Mouse (Mus musculus) embryonic facial prominence, embryonic 11.5 days (tissue): ENCODE measurements around the gene Trip4. TPM values are rescaled to one million over a fixed set of nuclear protein-coding genes. Genes with fewer than 3 reads are reported as not detected.

Experiments
- ATAC-seq: fragments of 200-750 bp; cut with Nextera tagmentation; replicated peaks from 2 replicates; pipeline ENCODE4 v1.8.0; 2017; ENCODE audit warnings: low read depth; ENCODE audit not compliant: insufficient number of reproducible peaks, low FRiP score, low TSS enrichment
- DNase-seq: peaks from one replicate; pipeline ENCODE4 v3.0.0-alpha.2; 2015; ENCODE audit warnings: low spot score
- H3K27ac ChIP-seq: fragments of 300-500 bp; sonication (generic); replicated peaks from 2 replicates; pipeline ENCODE4 v1.5.1; 2014; ENCODE audit warnings: mild to moderate bottlenecking, low read depth, low read length, control low read depth
- H3K27me3 ChIP-seq: fragments of 300-500 bp; sonication (generic); 2 replicates; pipeline ENCODE4 v1.6.1; 2014; ENCODE audit warnings: mild to moderate bottlenecking, low read length, moderate library complexity, mixed read lengths; ENCODE audit not compliant: control insufficient read depth, insufficient read depth
- H3K36me3 ChIP-seq: fragments of 300-500 bp; sonication (generic); replicated peaks from 2 replicates; pipeline ENCODE4 v1.6.1; 2014; ENCODE audit warnings: low read depth, mild to moderate bottlenecking, low read length, moderate library complexity, mixed read lengths; ENCODE audit not compliant: control insufficient read depth, insufficient read depth
- H3K4me1 ChIP-seq: fragments of 300-500 bp; sonication (generic); 2 replicates; pipeline ENCODE4 v1.6.1; 2014; ENCODE audit warnings: low read length, mixed read lengths; ENCODE audit not compliant: control insufficient read depth, insufficient read depth
- H3K4me2 ChIP-seq: fragments of 300-500 bp; sonication (generic); 2 replicates; pipeline ENCODE4 v1.6.1; 2014; ENCODE audit warnings: low read depth, mild to moderate bottlenecking, control low read depth, low read length, moderate library complexity
- H3K4me3 ChIP-seq: fragments of 300-500 bp; sonication (generic); 2 replicates; pipeline ENCODE4 v1.5.1; 2014; ENCODE audit warnings: low read depth, low read length, control low read depth
- H3K9ac ChIP-seq: fragments of 300-500 bp; sonication (generic); replicated peaks from 2 replicates; pipeline ENCODE4 v1.6.1; 2014; ENCODE audit warnings: mild to moderate bottlenecking, control low read depth, low read length
- H3K9me3 ChIP-seq: fragments of 300-500 bp; sonication (generic); replicated peaks from 2 replicates; pipeline ENCODE4 v1.6.1; 2016; ENCODE audit warnings: mild to moderate bottlenecking, low read length, inconsistent platforms, mixed read lengths; ENCODE audit not compliant: control insufficient read depth
- WGBS: fragments of 180-500 bp; shearing (Covaris S2); extraction: QIAGEN DNeasy Blood & Tissue Kit; methylation state at CpG from one replicate; pipeline ENCODE4 v1.1.7; 2014; 5-methylcytosine and 5-hydroxymethylcytosine counted together
- polyA plus RNA-seq: library from polyadenylated mRNA; unstranded; fragments of >200 nt; fragmentation: Nextera tagmentation; extraction: Ambion mirVana; gene quantifications from 2 replicates; pipeline ENCODE4 v1.2.1, GENCODE M21; 2014

Gene Trip4
- polyA plus RNA-seq, 1 experiment from 2014 or later: 45.5 TPM

DNA sequence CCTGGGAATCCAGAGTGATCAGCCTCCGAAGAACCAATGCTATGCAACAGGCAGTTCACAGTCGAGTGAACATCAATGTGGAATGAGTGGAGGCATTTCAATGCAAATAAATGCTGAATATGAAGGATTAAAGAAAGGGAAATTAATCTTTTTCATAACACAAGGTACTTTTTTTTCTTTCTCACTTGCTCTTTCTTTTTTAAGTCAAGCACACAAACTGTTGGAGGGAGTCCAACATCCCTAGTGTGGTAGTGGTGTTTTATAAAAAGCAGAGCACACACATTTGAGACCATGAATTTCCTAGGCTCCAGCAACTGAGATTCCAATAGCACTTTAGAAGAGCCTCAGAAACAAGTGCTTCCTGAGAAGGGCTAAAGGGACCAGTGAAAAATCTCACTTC is 76.6 kb downstream of the Trip4 start:
- Histone ChIP-seq H3K9ac (no peak overlapping the region), H3K9me3 (no peaks in the 10 kb centered on the region), H3K4me1 (no peaks in the 10 kb centered on the region), H3K36me3 (no peaks in the 10 kb centered on the region), H3K4me3 (no peak overlapping the region), H3K4me2 (no peak overlapping the region), H3K27ac (no peak overlapping the region), H3K27me3 (no peaks in the 10 kb centered on the region)
- DNase-seq (no peak), ATAC-seq (no peak)
- WGBS: 65% methylated on average over 2 of the region's 2 CpGs

DNA sequence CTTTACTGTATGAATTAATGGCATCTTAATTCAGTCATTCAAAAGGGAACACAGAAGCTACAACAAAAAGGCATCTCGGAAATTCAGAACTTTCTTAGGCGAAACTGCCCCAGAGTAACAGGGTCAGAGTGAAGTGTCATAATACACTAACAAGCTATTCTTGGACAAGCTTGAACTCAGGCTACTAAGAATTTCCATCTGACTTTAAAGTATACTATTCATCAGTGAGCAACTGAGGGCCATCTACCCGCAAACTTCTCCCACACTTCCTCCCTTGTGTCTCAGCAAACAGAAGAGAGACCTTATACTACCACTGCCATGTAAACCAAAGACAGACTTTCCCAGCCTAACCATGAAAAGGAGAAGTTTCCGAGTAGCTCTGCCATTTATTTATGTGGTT is 77.4 kb downstream of the Trip4 start:
- no peaks in the 10 kb centered on the region for H3K36me3 ChIP-seq
- no peak overlapping the region for H3K4me3 ChIP-seq
- H3K9me3 ChIP-seq: no peaks in the 10 kb centered on the region
- no peak overlapping the region for H3K27ac ChIP-seq
- peaks cover under 1% of the 10 kb centered on the region; the same call in 1 of the 2 replicates for H3K4me1 ChIP-seq
- ATAC-seq (no peak), DNase-seq (no peak)
- 73% methylated on average over 4 of the region's 4 CpGs for whole genome bisulfite sequencing
- no peak overlapping the region for H3K4me2 ChIP-seq
- H3K9ac ChIP-seq: no peak overlapping the region
- H3K27me3 ChIP-seq: no peaks in the 10 kb centered on the region

DNA sequence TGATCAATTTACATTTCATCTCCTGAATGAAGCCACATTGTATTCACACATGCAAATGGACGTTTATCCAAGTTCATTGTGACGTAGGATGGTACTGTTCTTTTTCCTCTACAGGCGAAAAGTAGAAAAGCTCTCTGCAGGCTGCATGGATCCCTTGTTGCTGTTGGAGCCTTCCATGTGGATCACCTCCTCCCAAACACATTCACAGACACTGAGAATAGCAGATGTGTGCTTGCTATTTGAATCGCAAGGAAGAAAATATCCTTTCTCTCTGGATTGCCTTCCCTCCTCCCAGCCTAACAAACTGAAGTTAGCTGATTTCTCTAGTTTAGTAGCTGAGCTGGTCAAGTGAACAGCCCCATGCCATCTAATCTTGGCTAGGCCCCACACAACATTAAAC is 78.3 kb downstream of the Trip4 start:
- no peak overlapping the region for H3K9ac ChIP-seq
- no peak overlapping the region for H3K27ac ChIP-seq
- no peaks in the 10 kb centered on the region for H3K9me3 ChIP-seq
- H3K27me3 ChIP-seq: no peaks in the 10 kb centered on the region
- peaks cover 5% of the 10 kb centered on the region; the same call in 1 of the 2 replicates for H3K4me1 ChIP-seq
- no peak for DNase-seq
- H3K4me2 ChIP-seq: no peak overlapping the region
- H3K4me3 ChIP-seq: no peak overlapping the region
- no peak for ATAC-seq
- whole genome bisulfite sequencing: 73% methylated on average over 4 of the region's 4 CpGs
- no peaks in the 10 kb centered on the region for H3K36me3 ChIP-seq

DNA sequence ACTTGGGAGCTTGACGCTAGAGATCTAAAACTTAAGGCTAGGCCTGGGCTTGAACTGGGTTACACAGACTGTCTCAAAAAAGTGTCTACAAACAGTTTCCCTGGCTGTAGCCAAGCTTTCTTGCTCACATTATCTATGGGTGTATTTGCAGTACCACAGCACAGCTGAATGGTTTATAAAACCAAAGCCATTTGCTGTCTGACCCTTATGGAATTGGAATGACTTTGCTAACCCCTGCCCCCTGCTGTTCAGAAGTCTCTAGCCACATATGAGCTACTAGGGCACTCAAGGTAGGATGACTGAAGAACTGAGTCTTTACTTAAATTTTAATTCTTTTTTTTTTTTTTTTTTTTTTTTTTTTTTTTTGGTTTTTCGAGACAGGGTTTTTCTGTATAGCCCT is 79.2 kb downstream of the Trip4 start:
- H3K4me1 ChIP-seq: peaks cover 5% of the 10 kb centered on the region; the same call in 1 of the 2 replicates
- 84% methylated on average over 1 of the region's 2 CpGs for WGBS
- no peak for ATAC-seq

DNA sequence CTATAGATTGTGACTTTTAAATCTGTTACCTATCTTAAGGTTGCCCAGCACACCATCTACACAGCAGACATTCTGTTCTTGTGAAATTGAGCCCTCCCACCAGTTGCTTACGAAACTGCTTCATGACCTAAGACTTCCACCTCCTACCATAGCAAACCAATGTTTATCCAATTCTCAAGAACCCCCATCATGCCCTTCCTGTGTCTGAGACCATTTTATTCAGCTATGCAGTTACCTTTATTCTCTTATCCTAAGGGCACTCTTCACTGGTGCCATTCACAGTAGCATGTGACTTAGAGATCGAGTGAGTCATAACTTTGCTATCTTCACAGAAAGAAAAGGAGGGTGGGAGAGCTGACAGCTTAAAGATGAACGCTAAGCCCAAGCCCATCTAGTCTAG is 80.1 kb downstream of the Trip4 start:
- Histone ChIP-seq H3K36me3 (no peaks in the 10 kb centered on the region), H3K9ac (no peak overlapping the region), H3K4me1 (peaks cover 7% of the 10 kb centered on the region; the same call in 1 of the 2 replicates), H3K27ac (no peak overlapping the region), H3K27me3 (no peaks in the 10 kb centered on the region), H3K4me3 (no peak overlapping the region; the same call in 1 of the 2 replicates), H3K4me2 (peak overlapping the region; percentile 51; the same call in 1 of the 2 replicates), H3K9me3 (no peaks in the 10 kb centered on the region)
- WGBS: 52% methylated on average over 3 of the region's 3 CpGs
- DNase-seq (peak; percentile 10), ATAC-seq (no peak)

More for the DNA sequence above, 79.2 kb downstream of the Trip4 start:
- Histone ChIP-seq H3K4me3 (no peak overlapping the region), H3K9me3 (no peaks in the 10 kb centered on the region), H3K9ac (no peak overlapping the region), H3K36me3 (no peaks in the 10 kb centered on the region), H3K4me2 (no peak overlapping the region), H3K27me3 (no peaks in the 10 kb centered on the region), H3K27ac (no peak overlapping the region)
- peak; percentile 68 for DNase-seq

DNA sequence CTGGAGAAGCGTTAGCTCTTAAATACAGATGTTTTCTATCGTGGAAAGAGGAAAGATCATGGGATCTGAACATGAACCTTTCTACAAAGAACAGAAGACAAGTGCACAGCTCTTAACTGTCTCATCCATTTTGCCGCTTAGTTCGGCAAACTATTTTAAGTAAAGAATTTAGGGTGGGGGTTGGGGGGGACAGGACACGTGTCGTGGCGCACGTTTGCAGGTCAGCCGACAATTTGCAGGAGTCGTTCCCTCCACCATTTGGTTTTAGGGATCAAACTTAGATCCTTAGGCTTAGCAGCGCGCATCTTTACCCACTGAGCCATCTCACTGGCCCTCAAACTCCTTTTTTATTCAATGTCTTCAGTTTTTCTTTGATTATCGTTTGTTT is 80.6 kb downstream of the Trip4 start:
- Histone ChIP-seq H3K4me1 (peaks cover 7% of the 10 kb centered on the region; the same call in 1 of the 2 replicates), H3K27ac (no peak overlapping the region), H3K9ac (peak overlapping the region; percentile 98), H3K9me3 (no peaks in the 10 kb centered on the region), H3K27me3 (no peaks in the 10 kb centered on the region), H3K4me2 (peak overlapping the region; percentile 51), H3K36me3 (no peaks in the 10 kb centered on the region), H3K4me3 (peak overlapping the region; percentile 89)
- ATAC-seq (no peak), DNase-seq (no peak)
- 3% methylated on average over 13 of the region's 13 CpGs for WGBS

DNA sequence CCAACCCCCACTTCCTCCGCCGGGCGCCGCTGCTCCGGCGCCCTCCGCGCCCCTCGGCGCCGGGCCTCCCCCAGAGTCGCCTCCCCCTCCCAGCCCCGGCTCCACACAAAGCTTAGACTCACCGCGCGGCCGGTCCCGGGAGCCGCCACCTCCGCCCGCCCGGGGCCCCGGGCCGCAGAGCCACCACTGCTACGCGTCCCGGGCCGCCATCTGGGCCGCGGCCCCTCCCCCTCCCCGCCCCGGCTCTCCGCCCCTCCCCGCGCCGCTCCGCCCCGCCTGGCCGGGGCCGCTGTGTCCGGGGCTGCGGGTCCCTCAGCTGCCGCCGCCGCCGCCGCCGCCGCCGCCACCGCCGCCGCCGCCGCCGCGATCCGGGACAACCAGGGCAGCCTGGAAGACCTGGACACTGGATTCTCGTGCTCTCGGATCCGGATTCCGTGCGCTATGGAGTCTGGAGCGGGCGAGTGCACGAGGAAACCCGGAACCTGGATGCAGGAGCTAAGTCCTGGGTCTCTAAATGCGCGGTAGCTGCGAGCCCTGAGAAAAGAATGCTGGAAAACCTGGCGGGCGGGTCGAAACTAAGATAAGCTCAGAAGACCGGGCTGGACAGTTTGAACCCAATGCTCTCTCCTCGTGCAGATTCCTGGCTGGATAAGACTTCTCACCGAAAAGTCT is 81.1 kb downstream of the Trip4 start, which contains the start of gene Zfp609:
Zfp609 (minus strand) TSS at position 221 of the 672 bp plus-strand sequence.
- ATAC-seq: peak; percentile 82
- DNase-seq: peak; percentile 99
- peak within 1 kb of the TSS; percentile 99 for H3K27ac ChIP-seq
- H3K27me3 ChIP-seq: no peaks in the 10 kb centered on the region
- H3K4me2 ChIP-seq: peak within 1 kb of the TSS; percentile 76
- H3K36me3 ChIP-seq: no peaks in the 10 kb centered on the region
- no peaks in the 10 kb centered on the region for H3K9me3 ChIP-seq
- peak within 1 kb of the TSS; percentile 98 for H3K9ac ChIP-seq
- peak within 1 kb of the TSS; percentile 89 for H3K4me3 ChIP-seq
- peaks cover 7% of the 10 kb centered on the region; the same call in 1 of the 2 replicates for H3K4me1 ChIP-seq
- under 1% methylated on average over 34 of the region's 76 CpGs for WGBS

DNA sequence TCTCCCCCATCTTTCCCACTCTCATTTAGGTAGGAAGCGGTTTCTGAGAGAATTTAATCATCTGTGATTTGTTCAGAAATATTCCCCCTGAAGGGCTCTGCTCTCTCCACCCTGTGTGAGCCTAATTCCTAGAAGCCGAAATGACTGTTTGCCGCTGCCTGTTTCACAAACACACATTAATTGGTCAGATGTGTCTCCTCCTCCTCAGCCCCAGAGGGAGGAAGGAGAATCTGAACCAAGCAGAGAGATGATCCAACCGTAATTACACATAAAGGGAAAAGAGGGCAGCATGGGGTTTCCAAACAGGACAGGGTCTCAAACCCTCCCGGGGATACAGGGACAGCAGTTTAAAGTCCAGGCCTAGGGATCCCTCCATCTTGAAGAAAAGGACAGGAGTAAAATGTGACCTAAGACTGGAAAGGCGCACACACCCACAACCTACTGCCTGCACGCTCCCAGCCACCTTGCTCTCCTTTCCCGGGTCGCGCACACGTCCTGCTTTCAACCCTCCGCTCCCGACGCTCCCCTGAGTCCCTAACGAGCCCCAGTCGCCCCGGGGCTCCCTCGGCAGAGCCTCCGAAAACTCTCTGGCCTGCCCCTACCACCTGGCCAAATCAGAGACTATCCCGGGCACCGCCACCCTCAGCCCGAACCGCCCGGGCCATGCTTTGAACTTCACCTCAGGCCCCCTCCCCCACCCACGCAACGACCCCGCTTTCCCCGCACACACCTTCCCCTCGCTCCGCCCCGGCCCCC is 81.8 kb downstream of the Trip4 start:
- Histone ChIP-seq H3K4me3 (peak overlapping the region; percentile 89), H3K36me3 (no peaks in the 10 kb centered on the region), H3K9ac (peak overlapping the region; percentile 98), H3K4me1 (peaks cover 7% of the 10 kb centered on the region; the same call in 1 of the 2 replicates), H3K27me3 (no peaks in the 10 kb centered on the region), H3K9me3 (no peaks in the 10 kb centered on the region), H3K4me2 (peak overlapping the region; percentile 76), H3K27ac (peak overlapping the region; percentile 99)
- peak; percentile 41 for ATAC-seq
- WGBS: under 1% methylated on average over 28 of the region's 31 CpGs
- peak; percentile 67 for DNase-seq
